In genomic region chr13:43739598-43740275, GRCm38 (mm10) we compare ENCODE assay signal across 8 mouse cellular contexts. TPM values are rescaled to one million over a fixed set of nuclear protein-coding genes. Genes with fewer than 3 reads are reported as not detected.
DNase-seq lines count a peak whose midpoint lies in the region; ATAC-seq and TF ChIP-seq lines count a peak whose summit lies in the region.

No protein-coding gene starts in this region.

- TF ChIP-seq CTCF in hindbrain, postnatal 0 days (IDR thresholded peaks at IDR 0.05; ENCODE audit: low read depth): peak; percentile 99

- no peaks in the 10 kb centered on the region for H3K36me3 ChIP-seq in hindbrain, postnatal 0 days (ENCODE audit: insufficient read depth, low read length)

- ATAC-seq in hindbrain, postnatal 0 days: peak; percentile 90
- peak; percentile 81 for ATAC-seq in megakaryocyte progenitor cell, adult 5-6 weeks (replicated peaks; ENCODE audit: poor library complexity)

- H3K4me3 ChIP-seq in hindbrain, postnatal 0 days (ENCODE audit: low read length): no peak overlapping the region

- no peak overlapping the region for H3K27ac ChIP-seq in hindbrain, postnatal 0 days

- H3K9ac ChIP-seq in hindbrain, postnatal 0 days (replicated peaks; ENCODE audit: low read length): no peak overlapping the region

- H3K27me3 ChIP-seq in hindbrain, postnatal 0 days (ENCODE audit: insufficient read depth, low read length): no peaks in the 10 kb centered on the region

- H3K9me3 ChIP-seq in hindbrain, postnatal 0 days (ENCODE audit: low read length): peaks cover 3% of the 10 kb centered on the region; the same call in 1 of the 2 replicates

- no peaks in the 10 kb centered on the region for H3K4me1 ChIP-seq in hindbrain, postnatal 0 days (ENCODE audit: insufficient read depth, low read length)

- DNase-seq in ZHBTc4 (ENCODE audit: low read depth, low spot score): peak; percentile 92
- peak; percentile 90 to 92 for DNase-seq in cerebellum, postnatal 10 days
- DNase-seq in frontal cortex, postnatal 14 days (ENCODE audit: low spot score in 2 of 2): peak; percentile 67 to 80
- peak; percentile 94 for DNase-seq in hindbrain, postnatal 0 days (ENCODE audit: low spot score)
- DNase-seq in left cerebral cortex, adult 11 months (ENCODE audit: low spot score): peak; percentile 63
- DNase-seq in right cerebral cortex, postnatal 25 days: peak; percentile 81
- peak; percentile 52 for DNase-seq in yolk sac, embryonic 10.5 days (ENCODE audit: low spot score)

- 18% methylated on average over 15 of the region's 15 CpGs for WGBS in hindbrain, postnatal 0 days

- H3K4me2 ChIP-seq in hindbrain, postnatal 0 days (ENCODE audit: low read depth, low read length): no peak overlapping the region

RNA-seq across cellular contexts. Expression of gene Cd83, which starts 44.8 kb away (rescaled TPM):
- 43.7 and 45.4 TPM in 2 replicates for total RNA-seq in hindbrain, postnatal 0 days (2014; rRNA removed)
- 38.5 and 38.6 TPM in 2 replicates for polyA plus RNA-seq in hindbrain, postnatal 0 days (2015; fragmentation: Nextera tagmentation; extraction: Ambion mirVana)
- total RNA-seq in megakaryocyte progenitor cell, adult 5-6 weeks (2015): 0.88 TPM in 1 of 2 replicates, not detected in the other
- total RNA-seq in megakaryocyte progenitor cell, adult 5-6 weeks (2017): 0.37 TPM in 1 of 2 replicates, not detected in the other

Comparison
In these comparisons a context has a peak if more than half of its experiments do, and no peak if none do; other contexts are left out.
1. RNA of gene Cd83, which starts 44.8 kb away (total RNA-seq): 43.7 to 45.4 TPM in hindbrain, postnatal 0 days; 0.37 to 0.88 TPM in megakaryocyte progenitor cell, adult 5-6 weeks; every median in the first group is over 10 times any median in the second.
2. Peak in every context shown above with its lines, with median percentiles within 50 percentile points of each other: DNase-seq.